8 mouse cellular contexts compared by ENCODE assay signal in the genomic region with DNA sequence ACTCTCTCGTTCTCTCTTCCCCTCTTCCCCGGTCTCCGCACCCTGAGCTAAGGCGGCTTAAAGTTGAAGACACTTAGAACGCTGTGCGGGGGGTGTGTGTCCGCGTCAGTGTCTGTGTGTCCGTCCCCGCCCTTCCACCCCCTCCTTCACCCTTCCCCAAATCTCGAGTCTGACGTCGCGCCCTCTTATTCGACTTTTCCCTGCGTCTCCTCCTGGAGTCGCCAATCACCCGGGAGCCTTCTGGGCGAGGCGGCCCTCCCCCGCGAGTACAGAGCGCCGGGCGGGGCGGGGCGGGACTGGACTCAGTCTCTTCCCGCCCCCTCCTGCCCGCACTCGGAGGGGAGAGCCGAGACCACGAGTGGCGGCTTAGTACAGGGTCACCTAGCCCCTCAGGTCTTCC. TPM values are rescaled to one million over a fixed set of nuclear protein-coding genes. Genes with fewer than 3 reads are reported as not detected.
DNase-seq lines count a peak whose midpoint lies in the region; ATAC-seq and TF ChIP-seq lines count a peak whose summit lies in the region.

Gene Irx3 (minus strand): TSS at position 229 of the 400 bp plus-strand sequence.

- H3K9me3 ChIP-seq in lung, embryonic 14.5 days (ENCODE audit: low read depth, low read length), result no peaks in the 10 kb centered on the region

- TF ChIP-seq CTCF in layer of hippocampus, adult 2 months (conservative IDR thresholded peaks at IDR 0.05), result no peak
- TF ChIP-seq CTCF in lung, embryonic 14.5 days (IDR thresholded peaks at IDR 0.05; ENCODE audit: low read depth), result peak; percentile 16; the same call in 1 of the 2 replicates

- H3K36me3 ChIP-seq in lung, embryonic 14.5 days (ENCODE audit: insufficient read depth), result 0 out of 2 replicates have a peak, but pooled peaks cover 4% of the 10 kb centered on the region

- H3K9ac ChIP-seq in lung, embryonic 14.5 days, result peak within 1 kb of the TSS; percentile 89

- under 1% methylated on average over 33 of the region's 33 CpGs for WGBS in lung, embryonic 14.5 days

- peak within 1 kb of the TSS; percentile 51 for H3K4me3 ChIP-seq in layer of hippocampus, adult 2 months
- peak within 1 kb of the TSS; percentile 66 for H3K4me3 ChIP-seq in lung, embryonic 14.5 days (ENCODE audit: low read depth, low read length)

- no peak for DNase-seq in layer of hippocampus, adult 2 months (ENCODE audit: low spot score in 2 of 2)
- no peak for DNase-seq in layer of hippocampus, adult 9-11 months
- peak; percentile 94 for DNase-seq in embryo, embryonic 11 days
- DNase-seq in heart, adult 11 months, result peak; percentile 99
- DNase-seq in kidney, adult 18-20 months, result peak; percentile 84
- peak; percentile 87 for DNase-seq in lung, embryonic 14.5 days
- peak; percentile 80 for DNase-seq in skeletal muscle tissue, adult 2 months (ENCODE audit: low read depth, low spot score)
- no peak for DNase-seq in spleen, postnatal 36 days (ENCODE audit: low spot score in 2 of 2)

- H3K4me2 ChIP-seq in lung, embryonic 14.5 days, result peak within 1 kb of the TSS; percentile 85

- peaks cover 98% of the 10 kb centered on the region for H3K27me3 ChIP-seq in lung, embryonic 14.5 days (ENCODE audit: insufficient read depth, low read length)

- no peaks in the 10 kb centered on the region for H3K4me1 ChIP-seq in lung, embryonic 14.5 days (ENCODE audit: insufficient read depth)

- peak; percentile 71 for ATAC-seq in lung, embryonic 14.5 days (ENCODE audit: insufficient read depth)

- H3K27ac ChIP-seq in layer of hippocampus, adult 2 months, result no peak within 1 kb of the TSS
- peak within 1 kb of the TSS; percentile 98 for H3K27ac ChIP-seq in lung, embryonic 14.5 days (ENCODE audit: low read depth)

RNA-seq across cellular contexts. Expression of gene Irx3, which starts in this region (rescaled TPM):
- under 1 TPM; 0.18 to 0.25 TPM for total RNA-seq in layer of hippocampus, adult 2 months (2021)
- polyA plus RNA-seq in lung, embryonic 14.5 days (2014; fragmentation: Nextera tagmentation; extraction: Ambion mirVana), result 25.5 and 29.9 TPM in 2 replicates

Comparison
In these comparisons a context has a peak if more than half of its experiments do, and no peak if none do; other contexts are left out.
1. DNase-seq: peak in embryo, embryonic 11 days (single experiment), heart, adult 11 months (single experiment), kidney, adult 18-20 months (single experiment), lung, embryonic 14.5 days (single experiment) and skeletal muscle tissue, adult 2 months (single experiment); none in layer of hippocampus, adult 2 months (0 of 2), layer of hippocampus, adult 9-11 months (single experiment) and spleen, postnatal 36 days (0 of 2).